Mouse (Mus musculus) adrenal gland, postnatal 4 days (tissue): Measurements from ENCODE around the gene Klk6. TPM values are rescaled to one million over a fixed set of nuclear protein-coding genes. Genes with fewer than 3 reads are reported as not detected.

Experiments used
- DNase-seq, 2 experiments: peaks; one replicate each; pipeline ENCODE4 v3.0.0; 2021 to 2022; ENCODE audit warnings: low spot score in 2 of 2, mixed read lengths in 2 of 2
- long read RNA-seq, 2 experiments: library from polyadenylated mRNA; stranded (forward); transcript quantifications; one replicate each; pipeline ENCODE4 v2.0.0; 2021
- total RNA-seq, 2 experiments: library from RNA; stranded (reverse); gene quantifications; 2 replicates each; pipeline ENCODE4 v1.2.3; 2021

The Klk6 gene
- total RNA-seq, result not detected
- long read RNA-seq, experiment 1, result 0 reads
- long read RNA-seq, experiment 2, result 0 reads

GRCm38 (mm10) chr7:43824199-43824598 is at the start of gene Klk6:
Gene Klk6, plus strand, starts transcription at chr7:43824499.
- no peak for DNase-seq

DNA sequence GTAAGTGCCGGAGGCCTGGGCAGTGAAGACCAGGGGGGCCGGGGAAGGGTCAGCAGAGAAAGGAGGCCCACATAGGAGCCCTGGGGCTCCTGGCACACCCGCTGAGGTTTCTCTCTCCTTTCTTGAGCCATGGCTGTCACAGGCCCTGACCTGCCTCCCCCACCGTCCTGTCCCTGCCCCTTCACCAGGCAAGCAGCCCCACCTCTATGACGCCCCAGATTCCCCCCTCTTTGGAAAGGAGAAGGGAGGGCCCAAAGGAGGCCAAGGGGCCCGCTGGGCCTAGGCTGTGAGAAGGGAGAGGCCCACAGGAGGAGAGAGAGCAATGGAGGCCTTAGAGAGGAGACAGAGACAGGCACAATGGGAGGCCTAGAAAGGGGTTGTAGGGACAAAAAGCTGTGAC is 49.5 kb upstream of the Klk6 start:
- no peak for DNase-seq

DNA sequence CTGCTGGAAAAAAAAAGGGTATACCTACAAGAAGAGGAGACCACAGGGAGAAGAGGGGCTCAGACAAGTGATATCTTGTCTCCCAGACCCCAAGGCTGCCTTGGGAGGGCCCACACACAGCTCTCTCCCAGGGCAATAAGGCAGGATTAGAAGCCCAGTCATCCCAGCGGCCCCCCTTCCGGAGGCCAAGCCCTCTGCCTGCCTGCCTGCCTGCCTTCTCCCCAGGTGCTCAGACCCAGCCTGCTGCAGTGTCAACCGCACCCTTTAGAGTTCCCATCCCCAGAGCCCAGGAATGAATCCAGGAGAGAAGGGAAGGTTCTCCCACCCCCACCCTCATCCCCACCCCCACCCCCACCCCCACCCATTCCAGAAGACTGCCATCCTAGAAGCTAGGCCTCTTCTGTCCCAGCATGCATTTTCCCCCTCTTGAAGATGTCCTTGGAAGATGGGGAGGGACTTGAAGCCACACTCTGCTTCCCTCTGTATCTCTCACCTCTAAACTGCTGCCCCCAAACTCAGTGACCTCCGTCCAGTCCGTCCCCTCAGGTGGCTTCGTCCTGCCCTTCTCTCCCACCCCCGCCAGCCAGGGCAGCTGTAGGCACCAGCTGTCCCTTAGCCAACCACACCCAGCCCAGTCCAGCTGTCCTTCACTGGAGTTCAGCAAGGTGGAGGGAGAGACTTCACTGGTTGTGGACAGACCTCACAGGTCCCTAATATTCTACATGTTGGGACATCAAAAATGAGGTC is 48.8 kb upstream of the Klk6 start:
- no peak for DNase-seq

DNA sequence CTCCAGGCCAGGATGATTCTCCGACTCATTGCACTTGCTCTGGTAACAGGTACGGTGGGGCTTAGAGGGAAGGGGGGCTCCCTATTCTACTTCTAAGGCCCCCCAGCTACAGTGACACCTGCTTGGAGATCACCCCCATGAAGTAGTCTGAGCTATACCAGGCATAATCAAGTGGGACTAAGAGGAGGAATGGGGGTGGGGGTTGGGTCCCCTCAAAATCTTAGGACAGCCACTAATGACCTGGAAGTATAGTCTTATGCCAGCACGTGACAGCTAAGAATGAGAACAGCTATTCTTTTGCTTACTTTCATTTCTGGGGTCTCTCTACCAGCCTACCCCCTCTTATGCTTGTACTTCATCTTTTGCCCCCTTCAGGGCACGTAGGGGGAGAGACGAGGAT is 47.8 kb upstream of the Klk6 start:
- no peak for DNase-seq

GRCm38 (mm10) chr7:43777423-43777822 is 46.9 kb upstream of the Klk6 start:
- DNase-seq, result no peak

GRCm38 (mm10) chr7:43778176-43778970 is 45.9 kb upstream of the Klk6 start:
- no peak for DNase-seq

GRCm38 (mm10) chr7:43780241-43780640 is 44.1 kb upstream of the Klk6 start:
- DNase-seq, result no peak

- no peak for DNase-seq
Observed at GRCm38 (mm10) chr7:43780746-43781145, 43.6 kb upstream of the Klk6 start, which contains the start of gene Klk10. Gene Klk10, plus strand, starts transcription at chr7:43781035.

- DNase-seq, result no peak
Observed at GRCm38 (mm10) chr7:43781541-43781940, 42.8 kb upstream of the Klk6 start.

GRCm38 (mm10) chr7:43782275-43783265 is 41.7 kb upstream of the Klk6 start:
- peak; percentile 56 to 66 for DNase-seq

DNA sequence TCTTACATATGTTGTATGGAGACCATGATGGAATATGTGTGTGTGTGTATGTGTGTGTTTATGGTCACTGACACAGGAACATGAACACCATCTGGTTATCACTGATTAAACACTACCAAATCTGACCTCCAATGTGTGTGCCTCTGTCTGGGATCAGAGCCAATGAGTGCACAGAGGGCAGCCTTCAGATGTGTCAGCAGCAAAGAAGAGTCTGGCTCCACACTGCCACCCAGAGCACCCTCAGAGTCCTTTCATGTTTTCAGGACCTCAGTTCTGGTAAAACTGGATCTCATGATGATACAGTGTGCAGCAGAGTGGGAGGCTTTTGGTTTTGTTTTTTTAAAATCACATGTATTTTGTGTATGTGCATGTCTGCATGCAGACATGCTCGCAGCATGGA is 39.0 kb upstream of the Klk6 start:
- no peak for DNase-seq

DNA sequence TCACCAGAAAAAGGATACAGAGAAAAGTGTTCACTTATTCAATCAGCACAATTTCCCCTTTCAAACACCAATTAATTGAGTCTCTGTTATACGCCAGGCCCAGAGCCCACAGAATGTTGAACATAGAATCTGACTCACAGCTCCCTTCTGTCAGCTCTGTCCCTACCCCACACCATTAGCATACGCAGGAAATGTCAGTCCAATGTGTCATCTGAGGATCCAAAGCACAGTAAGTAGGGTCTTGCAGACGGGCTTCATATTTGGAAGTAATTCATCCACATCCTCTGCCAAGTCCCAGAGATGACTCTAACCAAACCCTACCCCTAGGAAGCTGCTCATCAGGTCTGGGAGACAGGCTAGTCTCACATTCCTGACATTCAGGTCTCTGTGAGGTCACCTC is 36.2 kb upstream of the Klk6 start:
- DNase-seq, result no peak

GRCm38 (mm10) chr7:43789295-43789694 is 35.0 kb upstream of the Klk6 start:
- DNase-seq, result no peak

- DNase-seq, result no peak
Observed at GRCm38 (mm10) chr7:43791591-43791990, 32.7 kb upstream of the Klk6 start, which contains the start of gene Klk9. Gene Klk9, plus strand, starts transcription at chr7:43791891.

GRCm38 (mm10) chr7:43796355-43796754 is 27.9 kb upstream of the Klk6 start:
- no peak for DNase-seq

GRCm38 (mm10) chr7:43797333-43797769 is 26.9 kb upstream of the Klk6 start, which contains the start of gene Klk8:
Gene Klk8, plus strand, starts transcription at chr7:43797577.
- DNase-seq, result no peak

GRCm38 (mm10) chr7:43797844-43798462 is 26.3 kb upstream of the Klk6 start:
- no peak for DNase-seq

- no peak for DNase-seq
Observed at GRCm38 (mm10) chr7:43799876-43800275, 24.4 kb upstream of the Klk6 start.

- DNase-seq, result no peak
Observed at GRCm38 (mm10) chr7:43810994-43811393, 13.3 kb upstream of the Klk6 start, which contains the start of gene Klk7. Gene Klk7, plus strand, starts transcription at chr7:43811294.

DNA sequence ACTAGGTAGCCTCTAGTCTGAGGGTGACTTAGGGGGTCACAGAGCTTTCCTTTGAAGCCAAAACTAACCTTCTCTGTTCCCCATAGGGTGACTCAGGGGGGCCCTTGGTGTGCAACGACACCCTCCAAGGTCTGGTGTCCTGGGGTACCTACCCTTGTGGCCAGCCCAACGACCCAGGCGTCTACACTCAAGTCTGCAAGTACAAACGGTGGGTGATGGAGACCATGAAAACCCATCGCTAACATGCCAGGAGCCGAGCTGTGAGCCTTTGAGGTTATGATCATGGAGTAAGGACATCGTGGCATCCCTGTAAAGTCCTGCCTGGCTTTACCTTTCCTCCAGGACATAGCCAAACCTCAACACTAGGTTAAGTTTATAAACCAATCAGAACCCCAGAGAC is 9.1 kb upstream of the Klk6 start:
- no peak for DNase-seq
